Mouse (Mus musculus): ENCODE data around the gene Cd28. TPM values are rescaled to one million over a fixed set of nuclear protein-coding genes. Genes with fewer than 3 reads are reported as not detected.
A peak's percentile ranks its signal among the peaks of the same experiment; 100 is the strongest.

Cd28 gene
- total RNA-seq (2021): 1 to 10 TPM; 2.8 to 4.8 TPM
- long read RNA-seq, experiment 1, partial matches to known transcripts: 5 of 8 reads
- long read RNA-seq, experiment 1, other reads (novel, unspliced or antisense): 3 of 8 reads
- long read RNA-seq, experiment 2, partial matches to known transcripts: 2 of 4 reads
- long read RNA-seq, experiment 2, other reads (novel, unspliced or antisense): 2 of 4 reads

DNA sequence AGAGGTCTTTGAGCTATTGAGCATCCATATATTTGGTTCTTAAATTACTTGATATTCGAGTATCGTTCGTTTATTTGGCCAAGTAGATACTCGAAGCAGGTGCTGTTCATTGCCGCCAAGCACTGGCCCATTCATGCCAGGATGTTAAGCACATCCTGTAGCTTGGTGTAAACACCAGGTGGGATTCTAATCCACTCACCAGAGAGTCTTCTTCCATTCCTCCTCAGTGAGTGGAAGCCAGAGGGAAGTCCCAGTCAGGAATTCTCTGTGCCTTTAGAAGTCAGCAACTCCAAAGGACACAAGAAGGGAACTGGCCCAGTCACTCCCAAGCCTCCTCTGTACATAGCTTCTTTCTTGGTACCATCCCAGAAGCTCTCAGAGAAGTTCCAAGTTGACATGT lies at the start of gene Cd28:
TSS of gene Cd28 (plus strand) at position 234 of the 400 bp plus-strand sequence.
- intact Hi-C loops (cut with DNase I): loop anchor here (10.0 kb wide), 2 partner anchors 148 to 152 kb away; partner anchors contain the start of gene Raph1
- peak; percentile 75 for DNase-seq
- no peak for TF ChIP-seq CTCF (IDR thresholded peaks at IDR 0.05)
- peak within 1 kb of the TSS; percentile 57 for H3K4me3 ChIP-seq
- peak within 1 kb of the TSS; percentile 90 for H3K27ac ChIP-seq

DNA sequence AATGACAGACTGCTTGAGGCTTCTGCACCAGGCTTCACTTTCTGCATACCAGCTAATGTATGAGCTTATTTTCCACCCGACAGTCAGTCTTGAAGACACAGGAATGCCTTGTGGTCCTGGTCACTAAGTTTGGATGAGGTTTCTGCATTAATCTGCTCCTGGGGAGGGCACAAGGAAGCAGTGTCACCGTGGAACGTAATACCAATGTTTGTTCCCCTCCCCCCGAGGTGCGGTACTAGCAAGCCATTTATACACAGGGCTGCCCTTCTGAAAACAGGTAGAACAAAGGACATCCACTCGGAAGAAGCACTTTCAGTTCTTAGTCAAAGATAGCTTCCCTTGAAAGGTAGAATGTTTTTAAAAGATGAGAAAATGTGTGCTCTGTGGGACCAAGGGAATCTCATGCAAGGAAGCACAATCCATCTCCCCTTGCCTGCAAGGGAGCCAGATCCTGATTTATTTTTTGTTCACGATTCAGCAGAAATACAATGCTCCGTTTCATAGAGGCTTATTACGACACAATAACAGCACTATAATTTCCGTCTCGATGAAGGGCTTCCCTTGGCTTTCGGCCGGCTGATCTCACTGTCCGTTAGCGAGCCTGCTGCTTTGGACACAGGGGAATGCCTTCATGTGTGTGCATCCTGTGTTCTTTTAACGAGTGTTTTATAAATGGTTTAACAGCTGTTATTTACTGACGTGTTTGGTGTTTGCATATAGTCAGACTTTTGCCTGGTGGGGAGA lies 48.6 kb upstream of the Cd28 start:
- no peak for TF ChIP-seq CTCF (IDR thresholded peaks at IDR 0.05)
- H3K4me3 ChIP-seq: peak overlapping the region; percentile 67
- intact Hi-C loops (cut with DNase I): loop anchor here (5.0 kb wide), 3 partner anchors 51 to 149 kb away; partner anchors contain the start of gene Raph1
- H3K27ac ChIP-seq: peak overlapping the region; percentile 81
- peak; percentile 75 for DNase-seq

DNA sequence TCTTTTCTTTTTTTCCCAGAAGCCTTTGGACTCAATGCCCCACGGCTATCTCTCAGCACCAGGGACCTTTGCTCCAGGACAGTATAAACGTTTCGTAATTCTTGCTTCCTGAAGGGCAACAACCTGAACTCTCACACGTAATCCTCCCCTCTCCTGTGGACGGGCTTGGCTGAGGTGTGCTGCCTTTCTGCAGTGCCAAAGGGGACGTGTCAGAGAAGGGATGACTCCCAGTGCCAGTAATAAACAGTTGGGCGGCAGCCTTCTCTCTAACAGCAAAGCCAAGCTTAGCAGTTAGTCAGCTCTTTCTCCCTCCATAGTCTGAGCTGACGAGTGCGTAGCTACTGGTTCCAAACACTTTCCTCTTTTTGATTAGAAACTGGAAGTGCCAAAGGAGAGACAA lies 47.6 kb upstream of the Cd28 start:
- peak overlapping the region; percentile 81 for H3K27ac ChIP-seq
- no peak for TF ChIP-seq CTCF (IDR thresholded peaks at IDR 0.05)
- peak overlapping the region; percentile 26 for H3K4me3 ChIP-seq
- DNase-seq: peak; percentile 83
- intact Hi-C loops (cut with DNase I): loop anchor here (5.0 kb wide), 3 partner anchors 52 to 148 kb away; partner anchors contain the start of gene Raph1

DNA sequence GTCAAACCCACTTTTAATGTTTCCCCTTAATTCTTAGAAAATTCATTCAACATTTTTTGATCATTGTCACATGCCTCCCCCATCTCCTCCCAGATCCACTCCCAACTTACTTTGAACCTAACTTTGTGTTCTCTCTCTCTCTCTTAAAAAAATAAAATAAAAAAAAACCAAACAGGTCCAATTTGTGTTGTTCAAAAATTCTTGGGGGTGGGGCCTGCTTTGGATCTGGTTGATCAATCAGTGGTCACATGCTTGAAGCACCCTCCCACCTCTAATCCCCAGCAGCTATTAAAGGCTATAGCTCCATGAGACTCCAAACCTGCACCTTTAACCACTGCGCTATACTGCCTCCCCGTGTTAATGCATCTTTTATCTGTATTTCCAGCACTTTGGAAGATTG lies 46.9 kb upstream of the Cd28 start:
- intact Hi-C loops (cut with DNase I): loop anchor here (5.0 kb wide), 3 partner anchors 52 to 148 kb away; partner anchors contain the start of gene Raph1
- Histone ChIP-seq H3K27ac (peak overlapping the region; percentile 81), H3K4me3 (no peak overlapping the region)
- no peak for DNase-seq
- TF ChIP-seq CTCF (IDR thresholded peaks at IDR 0.05): no peak

DNA sequence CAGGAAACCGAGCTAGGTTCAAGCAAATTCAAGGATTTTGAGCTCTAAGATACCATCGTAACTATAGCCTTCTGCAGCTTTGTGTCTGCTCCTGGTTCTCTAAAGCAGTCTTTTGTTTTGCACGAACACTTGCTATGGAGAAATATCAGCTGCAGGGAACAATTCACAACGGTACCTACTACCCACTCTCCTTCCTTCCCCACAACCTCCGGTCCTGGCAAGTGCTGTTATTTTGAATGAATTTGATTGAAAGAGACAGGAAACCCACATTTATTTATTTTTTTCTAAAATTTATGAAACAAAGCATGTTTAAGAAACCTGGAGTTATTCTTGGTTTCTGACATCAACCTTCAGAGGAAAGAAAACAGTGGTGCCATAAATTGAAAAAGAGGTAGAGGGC lies 46.4 kb upstream of the Cd28 start:
- intact Hi-C loops (cut with DNase I): no loop called here
- no peak for TF ChIP-seq CTCF (IDR thresholded peaks at IDR 0.05)
- DNase-seq: no peak
- Histone ChIP-seq H3K4me3 (no peak overlapping the region), H3K27ac (peak overlapping the region; percentile 25)

DNA sequence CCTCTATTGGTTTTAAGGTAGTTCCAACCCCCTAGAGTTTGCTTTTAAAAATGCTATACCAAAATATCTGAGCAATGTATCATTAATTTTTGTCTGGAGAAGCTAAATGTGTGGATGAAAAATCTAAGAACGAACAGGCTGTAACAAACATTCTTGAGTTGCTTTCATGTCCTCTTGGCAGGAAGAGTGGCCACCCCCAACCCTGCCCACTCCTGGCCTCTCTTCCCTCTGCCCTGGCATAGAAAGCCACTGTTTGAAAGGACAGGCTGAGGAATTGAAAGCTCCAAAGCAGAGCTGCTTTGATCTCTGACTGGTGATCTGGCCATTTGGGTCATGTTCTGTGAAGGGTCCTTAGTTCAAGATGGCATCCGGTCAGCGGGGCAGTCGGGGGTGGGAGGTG lies 32.8 kb upstream of the Cd28 start:
- no peak overlapping the region for H3K4me3 ChIP-seq
- TF ChIP-seq CTCF (IDR thresholded peaks at IDR 0.05): no peak
- H3K27ac ChIP-seq: no peak overlapping the region
- DNase-seq: no peak
- intact Hi-C loops (cut with DNase I): no loop called here

DNA sequence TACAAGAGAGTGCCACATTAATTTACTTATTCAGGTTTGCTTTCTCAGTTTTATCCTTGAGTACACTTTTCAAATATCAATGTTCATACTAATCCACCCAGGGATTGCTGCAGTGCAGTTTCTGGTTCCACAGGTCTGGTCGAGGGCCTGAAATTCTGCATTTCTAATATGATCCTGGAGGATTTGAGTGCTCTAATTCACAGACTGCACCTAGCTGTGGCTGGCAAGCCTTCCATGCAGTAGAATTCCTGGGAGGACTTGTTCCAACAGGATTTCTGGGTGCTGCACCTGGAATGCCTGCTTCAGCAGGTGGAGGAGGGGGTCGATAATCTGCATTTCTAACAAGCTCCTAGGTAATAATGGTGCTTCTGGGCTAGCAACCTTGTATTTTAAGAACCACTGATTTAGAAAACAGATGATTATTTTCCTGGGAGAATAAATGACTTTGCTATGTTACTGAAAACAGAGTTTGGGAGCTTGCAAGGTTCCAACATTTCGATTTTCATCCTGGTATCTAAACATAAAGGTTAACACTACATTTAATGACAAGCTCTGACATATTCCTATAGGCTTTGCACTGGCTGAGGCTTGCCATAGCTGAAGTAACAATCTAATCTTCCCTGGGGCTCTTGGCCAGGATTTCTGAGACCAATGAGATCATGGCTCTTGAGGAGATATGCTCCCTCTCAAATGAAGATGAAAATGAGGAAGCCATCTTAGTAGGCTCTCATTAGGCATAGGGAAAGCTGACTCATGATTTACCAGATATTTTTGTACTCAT lies 20.3 kb upstream of the Cd28 start:
- intact Hi-C loops (cut with DNase I): no loop called here
- Histone ChIP-seq H3K27ac (no peak overlapping the region), H3K4me3 (no peak overlapping the region)
- no peak for TF ChIP-seq CTCF (IDR thresholded peaks at IDR 0.05)
- DNase-seq: no peak

DNA sequence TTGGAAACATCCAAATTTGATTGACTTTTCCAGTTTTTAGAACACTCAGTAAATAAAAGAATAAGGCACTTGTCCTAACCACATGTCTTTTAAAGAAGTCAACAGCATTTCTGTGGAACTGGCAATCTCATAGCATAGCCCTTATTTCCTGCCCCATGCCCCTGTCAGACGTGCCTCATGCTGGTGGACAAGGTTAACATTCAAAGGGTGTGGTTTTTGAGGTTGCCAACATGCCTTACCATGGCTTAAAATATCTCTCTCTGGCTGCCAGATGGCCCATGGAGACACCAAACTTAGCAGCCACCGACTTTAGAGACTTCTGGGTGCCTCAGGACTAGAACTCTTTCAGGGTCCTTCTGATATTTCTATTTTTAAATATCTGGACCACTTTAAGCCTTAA lies 14.0 kb upstream of the Cd28 start:
- Histone ChIP-seq H3K4me3 (0 out of 2 replicates have a peak overlapping the region, but pooled peaks have one; percentile 5), H3K27ac (peak overlapping the region; percentile 80)
- intact Hi-C loops (cut with DNase I): no loop called here
- peak; percentile 34 for DNase-seq
- TF ChIP-seq CTCF (IDR thresholded peaks at IDR 0.05): no peak

DNA sequence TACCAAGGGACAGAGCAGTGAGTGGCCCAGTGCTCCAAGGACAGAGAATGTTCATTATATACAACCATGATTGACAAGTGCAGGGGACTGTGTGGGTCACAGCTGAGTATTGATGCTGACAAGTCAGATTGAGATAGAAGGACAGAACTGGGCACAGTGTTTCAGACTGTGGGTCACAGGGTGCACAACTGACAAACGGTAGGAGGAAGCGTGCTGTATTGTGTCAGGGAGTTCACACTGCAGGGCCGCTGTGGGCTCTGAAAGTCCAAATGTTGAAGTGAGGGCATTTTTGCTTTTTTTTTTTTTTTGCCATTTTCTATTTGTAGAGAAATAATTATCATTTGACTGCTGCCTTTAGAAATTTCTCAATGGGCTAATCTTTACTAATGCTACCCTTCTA lies 3.4 kb upstream of the Cd28 start:
- intact Hi-C loops (cut with DNase I): loop anchor here (10.0 kb wide), 2 partner anchors 148 to 152 kb away; partner anchors contain the start of gene Raph1
- no peak for DNase-seq
- Histone ChIP-seq H3K4me3 (no peak overlapping the region), H3K27ac (no peak overlapping the region)
- TF ChIP-seq CTCF (IDR thresholded peaks at IDR 0.05): no peak

DNA sequence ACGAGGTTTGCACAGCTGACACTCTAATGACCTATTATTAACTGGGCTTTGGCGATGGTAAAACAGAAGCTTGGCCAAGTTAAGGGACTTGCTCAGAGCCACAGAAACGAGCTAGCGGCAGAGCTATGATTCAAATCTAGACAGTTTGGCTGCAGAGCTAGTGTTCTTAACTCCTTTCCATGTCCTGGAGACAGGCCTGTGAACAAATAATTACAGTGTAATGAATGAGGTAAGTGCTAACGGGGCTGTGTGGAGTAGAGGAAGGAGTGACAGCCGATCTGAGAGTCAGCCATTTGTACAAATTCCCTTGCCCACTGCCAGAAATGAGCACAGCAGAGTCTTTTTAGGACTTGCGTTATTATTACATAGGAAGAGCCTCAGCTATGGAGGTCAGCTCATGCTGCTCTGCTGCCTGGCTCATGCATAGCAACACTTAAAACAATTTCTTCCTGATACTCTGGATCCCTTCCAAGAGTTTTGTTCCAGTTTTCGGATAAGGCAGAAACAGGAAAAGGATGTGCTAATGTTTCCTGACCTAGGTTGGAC lies 876 bp upstream of the Cd28 start:
- intact Hi-C loops (cut with DNase I): loop anchor here (10.0 kb wide), 2 partner anchors 149 to 151 kb away; partner anchors contain the start of gene Raph1
- DNase-seq: peak; percentile 35
- peak overlapping the region; percentile 57 for H3K4me3 ChIP-seq
- no peak for TF ChIP-seq CTCF (IDR thresholded peaks at IDR 0.05)
- H3K27ac ChIP-seq: peak overlapping the region; percentile 90

DNA sequence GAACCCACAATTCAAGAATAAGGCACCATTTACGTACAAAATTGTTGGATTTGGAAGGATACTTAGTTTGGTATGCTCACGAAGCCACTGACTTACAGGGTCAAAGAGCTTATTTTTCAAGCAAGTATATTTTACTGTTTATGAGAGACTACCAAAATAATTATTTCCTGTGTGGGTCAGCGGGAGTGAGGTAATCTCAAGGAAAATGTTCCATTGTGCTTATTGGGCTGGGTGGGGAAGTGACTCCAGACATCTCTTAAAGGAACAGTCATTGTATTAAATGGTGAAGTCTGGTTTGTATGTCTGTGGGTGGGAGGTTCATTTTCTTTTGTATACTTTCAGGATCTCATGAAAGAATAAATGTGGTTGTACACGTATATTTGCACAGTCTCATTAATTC lies 2.0 kb downstream of the Cd28 start:
- intact Hi-C loops (cut with DNase I): loop anchor here (10.0 kb wide), 2 partner anchors 146 to 154 kb away; partner anchors contain the start of gene Raph1
- no peak for DNase-seq
- Histone ChIP-seq H3K27ac (peak overlapping the region; percentile 90), H3K4me3 (no peak overlapping the region)
- TF ChIP-seq CTCF (IDR thresholded peaks at IDR 0.05): no peak

DNA sequence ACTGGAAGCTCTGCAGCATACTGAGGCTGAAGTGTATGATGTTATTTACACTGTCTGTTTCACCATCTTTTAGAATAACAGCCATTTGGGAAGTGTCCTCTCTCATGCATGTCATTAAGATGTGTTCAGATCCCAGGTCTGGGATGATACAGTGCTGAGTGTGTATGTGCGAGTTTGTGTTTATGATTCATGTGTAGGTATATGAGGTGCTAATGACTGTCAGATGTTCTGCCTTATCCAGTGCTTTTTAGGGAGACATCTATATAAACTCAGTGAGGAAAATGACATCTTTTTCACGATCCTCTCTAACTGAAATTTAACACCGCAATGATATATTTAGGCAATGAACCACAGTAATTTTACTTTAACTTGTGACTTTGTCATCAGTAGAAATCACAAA lies 7.0 kb downstream of the Cd28 start:
- DNase-seq: no peak
- intact Hi-C loops (cut with DNase I): no loop called here
- H3K27ac ChIP-seq: no peak overlapping the region
- no peak overlapping the region for H3K4me3 ChIP-seq
- no peak for TF ChIP-seq CTCF (IDR thresholded peaks at IDR 0.05)

Data from gastrocnemius, adult 2 months (tissue).